In genomic region chr19:40499141-40499540, GRCm38 (mm10) we compare ENCODE assay signal across 12 mouse cellular contexts. TPM values are rescaled to one million over a fixed set of nuclear protein-coding genes. Genes with fewer than 3 reads are reported as not detected.
DNase-seq lines count a peak whose midpoint lies in the region; ATAC-seq lines count a peak whose summit lies in the region.
"Had no signal": no experiment of that assay in that cellular context is flagged by ENCODE, and none has a peak within 500 bp of the region (broad histone marks: within the 10 kb centered on the region; RNA-seq: fewer than 3 reads in every experiment).

No protein-coding gene starts in this region.

- H3K4me2 ChIP-seq in midbrain, embryonic 16.5 days (ENCODE audit: low read length) = no peak overlapping the region
- no peak overlapping the region for H3K4me2 ChIP-seq in midbrain, embryonic 11.5 days
- no peak overlapping the region for H3K4me2 ChIP-seq in heart, embryonic 15.5 days
- H3K4me2 ChIP-seq: hindbrain, embryonic 15.5 days; midbrain, embryonic 12.5 days had no signal

- H3K9me3 ChIP-seq in midbrain, embryonic 16.5 days (replicated peaks; ENCODE audit: control insufficient read depth, low read length, poor library complexity, severe bottlenecking) = no peaks in the 10 kb centered on the region
- no peaks in the 10 kb centered on the region for H3K9me3 ChIP-seq in midbrain, embryonic 11.5 days (ENCODE audit: control insufficient read depth, low read length)
- H3K9me3 ChIP-seq in heart, embryonic 15.5 days (replicated peaks) = no peaks in the 10 kb centered on the region
- H3K9me3 ChIP-seq: G1E; hindbrain, embryonic 15.5 days; midbrain, embryonic 12.5 days had no signal

- 75% methylated on average over 8 of the region's 8 CpGs for WGBS in midbrain, embryonic 16.5 days
- WGBS in midbrain, embryonic 11.5 days = 83% methylated on average over 8 of the region's 8 CpGs
- WGBS in heart, embryonic 15.5 days = 33% methylated on average over 8 of the region's 8 CpGs

- H3K9ac ChIP-seq in midbrain, embryonic 16.5 days (ENCODE audit: low read depth, low read length) = no peak overlapping the region
- H3K9ac ChIP-seq in midbrain, embryonic 11.5 days (ENCODE audit: low read length) = no peak overlapping the region
- H3K9ac ChIP-seq in heart, embryonic 15.5 days = no peak overlapping the region
- H3K9ac ChIP-seq: hindbrain, embryonic 15.5 days; midbrain, embryonic 12.5 days had no signal

- H3K4me1 ChIP-seq in midbrain, embryonic 16.5 days (ENCODE audit: control insufficient read depth, insufficient read depth, low read length) = peaks cover 7% of the 10 kb centered on the region
- H3K4me1 ChIP-seq in midbrain, embryonic 11.5 days (ENCODE audit: control insufficient read depth, insufficient read depth, low read length) = no peaks in the 10 kb centered on the region; the same call in 1 of the 2 replicates
- H3K4me1 ChIP-seq in heart, embryonic 15.5 days (replicated peaks) = peaks cover 72% of the 10 kb centered on the region

- intact Hi-C loops in gastrocnemius, postnatal 14 days (cut with DNase I; ENCODE audit: low total_unique reads) = no loop called here

- peak; percentile 39 for DNase-seq in gastrocnemius, postnatal 14 days
- DNase-seq in gastrocnemius, postnatal 10 days = no peak
- no peak for DNase-seq in midbrain, embryonic 11.5 days (ENCODE audit: low spot score, missing footprints)
- DNase-seq in right cerebral cortex, postnatal 36 days (ENCODE audit: low spot score in 2 of 2) = peak; percentile 44 to 58
- no peak for DNase-seq in cerebellum, adult 9-11 months
- DNase-seq in retina, postnatal 1 day = no peak
- DNase-seq: thymus, adult 2 months had no signal

- no peaks in the 10 kb centered on the region for H3K27me3 ChIP-seq in midbrain, embryonic 16.5 days (ENCODE audit: control insufficient read depth, insufficient read depth, low read depth, low read length)
- no peaks in the 10 kb centered on the region for H3K27me3 ChIP-seq in midbrain, embryonic 11.5 days (ENCODE audit: control insufficient read depth, insufficient read depth, low read length)
- H3K27me3 ChIP-seq in heart, embryonic 15.5 days = no peaks in the 10 kb centered on the region
- H3K27me3 ChIP-seq: hindbrain, embryonic 15.5 days; midbrain, embryonic 12.5 days had no signal

- 0 out of 2 replicates have a peak, but pooled peaks have one; percentile 16 for ATAC-seq in midbrain, embryonic 16.5 days
- ATAC-seq in midbrain, embryonic 11.5 days (ENCODE audit: low FRiP score) = no peak
- peak; percentile 48; the same call in 1 of the 2 replicates for ATAC-seq in heart, embryonic 15.5 days (replicated peaks; ENCODE audit: insufficient number of reproducible peaks, insufficient read depth, low FRiP score, low read depth)

- H3K4me3 ChIP-seq in midbrain, embryonic 16.5 days (ENCODE audit: low read depth, low read length) = no peak overlapping the region
- no peak overlapping the region for H3K4me3 ChIP-seq in midbrain, embryonic 11.5 days (ENCODE audit: low read depth, low read length)
- H3K4me3 ChIP-seq in heart, embryonic 15.5 days = no peak overlapping the region
- H3K4me3 ChIP-seq: hindbrain, embryonic 15.5 days; midbrain, embryonic 12.5 days had no signal

- no peaks in the 10 kb centered on the region for H3K36me3 ChIP-seq in midbrain, embryonic 16.5 days (ENCODE audit: control insufficient read depth, insufficient read depth, low read length)
- H3K36me3 ChIP-seq in midbrain, embryonic 11.5 days (ENCODE audit: control insufficient read depth, insufficient read depth, low read length) = no peaks in the 10 kb centered on the region
- H3K36me3 ChIP-seq in heart, embryonic 15.5 days = no peaks in the 10 kb centered on the region
- H3K36me3 ChIP-seq: hindbrain, embryonic 15.5 days; midbrain, embryonic 12.5 days had no signal

- no peak overlapping the region for H3K27ac ChIP-seq in midbrain, embryonic 16.5 days (ENCODE audit: low read length)
- no peak overlapping the region for H3K27ac ChIP-seq in midbrain, embryonic 11.5 days (ENCODE audit: low read depth, low read length)
- H3K27ac ChIP-seq in heart, embryonic 15.5 days = peak overlapping the region; percentile 71
- H3K27ac ChIP-seq: hindbrain, embryonic 15.5 days; midbrain, embryonic 12.5 days had no signal

RNA-seq across cellular contexts. Expression of gene Sorbs1, which starts 14.4 kb away (rescaled TPM):
- 100 to 1,000 TPM in 1 of 2 experiments, 10 to 100 TPM in 1; 59.4 to 109 TPM for total RNA-seq in gastrocnemius, postnatal 14 days (2021)
- total RNA-seq in gastrocnemius, postnatal 10 days (2021) = 10 to 100 TPM; 57.9 to 70.9 TPM
- 83.3 and 84.6 TPM in 2 replicates for polyA plus RNA-seq in midbrain, embryonic 16.5 days (2015; fragmentation: Nextera tagmentation; extraction: Ambion mirVana)
- 61.0 and 62.6 TPM in 2 replicates for polyA plus RNA-seq in midbrain, embryonic 11.5 days (2014; fragmentation: Nextera tagmentation; extraction: Ambion mirVana)
- 103 and 126 TPM in 2 replicates for polyA plus RNA-seq in heart, embryonic 15.5 days (2015; fragmentation: Nextera tagmentation; extraction: Ambion mirVana)

Comparison
In these comparisons a context has a peak if more than half of its experiments do, and no peak if none do; other contexts are left out.
1. DNase-seq: peak in gastrocnemius, postnatal 14 days (single experiment) and right cerebral cortex, postnatal 36 days (2 of 2); none in gastrocnemius, postnatal 10 days (single experiment), midbrain, embryonic 11.5 days (single experiment), cerebellum, adult 9-11 months (single experiment) and retina, postnatal 1 day (single experiment).